Mouse (Mus musculus) erythroblast, embryonic 14.5 days (primary cell): ENCODE data around the gene Kctd14.
"Not testable (repeated sequence)": the region's sequence is repeated elsewhere in the genome, so short reads cannot be mapped to it uniquely, and the experiment has no call there.

Source experiments
- GATA1 ChIP-seq: IDR thresholded peaks from 2 replicates; pipeline ENCODE4 v1.6.1; 2012; ENCODE audit warnings: low read length, inconsistent platforms, mixed read lengths
- TAL1 ChIP-seq: IDR thresholded peaks from 3 replicates; pipeline ENCODE4 v1.6.1; 2012; ENCODE audit warnings: low read length, inconsistent platforms, mixed read lengths

DNA sequence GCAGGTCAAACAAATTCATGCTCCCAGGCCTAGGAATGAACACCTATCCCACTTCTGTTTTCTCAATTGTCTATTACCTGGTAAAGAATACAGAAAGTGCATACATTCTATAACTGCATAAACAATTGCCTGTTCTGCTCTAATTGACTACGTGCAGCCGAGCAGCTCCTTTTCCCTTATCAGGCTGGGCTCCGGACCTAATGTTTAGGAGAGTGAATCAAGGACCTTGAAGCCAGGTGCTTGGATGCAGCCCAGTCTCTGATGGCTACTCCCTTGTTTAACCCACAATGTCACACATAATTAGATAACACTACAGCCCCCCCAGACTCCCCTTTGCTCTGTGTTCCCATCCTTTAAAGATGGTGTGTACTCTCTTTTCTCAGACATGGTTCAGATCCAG, 17.6 kb upstream of the Kctd14 start:
- not testable (repeated sequence) for TF ChIP-seq TAL1, GATA1
